Mouse (Mus musculus) G1E (cell line): ENCODE data around the gene Adgrg1.

Source experiments
- CTCF ChIP-seq: IDR thresholded peaks from 2 replicates; pipeline ENCODE4 v1.5.1; 2012; ENCODE audit warnings: low read depth, low read length, inconsistent platforms, mixed read lengths
- GATA1 ChIP-seq: IDR thresholded peaks from 2 replicates; pipeline ENCODE4 v1.6.1; 2012; ENCODE audit warnings: borderline replicate concordance, low read length, inconsistent platforms, mixed read lengths
- GATA2 ChIP-seq: IDR thresholded peaks from 2 replicates; pipeline ENCODE4 v1.6.1; 2012; ENCODE audit warnings: low read depth, low read length, inconsistent platforms, borderline replicate concordance
- POLR2AphosphoS5 ChIP-seq: IDR thresholded peaks from 2 replicates; pipeline ENCODE4 v1.6.1; 2012; ENCODE audit warnings: low read depth, low read length, inconsistent platforms; ENCODE audit not compliant: insufficient replicate concordance
- TAL1 ChIP-seq: conservative IDR thresholded peaks from 2 replicates; pipeline ENCODE4 v1.6.1; 2012; ENCODE audit warnings: low read depth, low read length, inconsistent platforms, mixed read lengths

DNA sequence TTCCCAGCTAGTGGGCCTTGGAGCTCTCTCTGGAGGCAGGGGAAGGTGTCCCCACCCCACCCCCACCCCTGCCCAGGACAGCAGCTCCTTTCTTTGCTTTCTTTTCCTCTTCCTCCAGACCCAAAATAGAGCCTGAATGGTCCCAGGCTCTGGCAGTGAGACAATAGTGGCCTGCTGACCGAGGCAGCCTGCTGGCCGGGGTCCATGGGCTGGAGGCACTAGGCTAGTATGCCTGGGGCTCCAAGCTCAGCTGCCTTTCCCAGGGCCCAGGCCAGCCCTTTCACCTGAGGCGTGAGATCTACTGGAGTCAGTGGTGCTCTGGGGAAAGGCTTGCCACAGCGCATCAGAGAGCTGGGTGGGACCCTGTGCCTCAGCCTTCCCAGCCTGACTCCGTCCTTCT, 18.0 kb downstream of the Adgrg1 start:
- no peak for TF ChIP-seq CTCF
- TF ChIP-seq TAL1, result no peak
- TF ChIP-seq POLR2AphosphoS5, result no peak
- no peak for TF ChIP-seq GATA1
- TF ChIP-seq GATA2, result no peak
